Comparison of ENCODE assay signal across 17 mouse cellular contexts in the genomic region with DNA sequence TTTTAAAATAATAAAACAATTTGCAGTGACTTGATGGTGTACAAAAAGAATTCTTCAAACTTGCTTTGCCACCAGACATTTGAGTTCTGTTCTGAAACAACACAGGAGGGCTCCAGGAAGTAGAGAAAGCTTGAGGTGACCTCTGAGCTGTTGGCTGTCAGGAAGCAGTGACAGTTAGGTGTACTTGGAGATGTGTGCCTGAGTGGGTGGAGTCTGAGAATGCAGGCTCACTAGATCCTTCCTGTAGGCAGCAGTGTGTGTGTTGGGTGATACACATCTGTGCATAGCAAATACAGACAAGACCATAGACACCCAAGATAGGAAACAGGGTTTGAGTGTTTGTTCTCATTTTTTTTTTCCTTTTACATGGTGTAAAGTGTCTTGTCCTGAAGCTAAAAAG. TPM values are rescaled to one million over a fixed set of nuclear protein-coding genes. Genes with fewer than 3 reads are reported as not detected.
DNase-seq lines count a peak whose midpoint lies in the region; ATAC-seq lines count a peak whose summit lies in the region.
"Had no signal": no experiment of that assay in that cellular context is flagged by ENCODE, and none has a peak within 500 bp of the region (broad histone marks: within the 10 kb centered on the region; RNA-seq: fewer than 3 reads in every experiment).

No protein-coding gene starts in this region.

- intact Hi-C loops in heart, postnatal 10 days (cut with DNase I): no loop called here

- DNase-seq in heart, adult 11 months: peak; percentile 46
- no peak for DNase-seq in heart, postnatal 10 days
- DNase-seq in ZHBTc4 (ENCODE audit: low read depth, low spot score): peak; percentile 10
- peak; percentile 60 for DNase-seq in thymus, postnatal 25 days
- no peak for DNase-seq in layer of hippocampus, adult 9-11 months
- DNase-seq in urinary bladder, postnatal 36 days (ENCODE audit: low spot score in 2 of 2): no peak
- DNase-seq in layer of hippocampus, adult 18-20 months (ENCODE audit: low spot score in 2 of 2): no peak
- DNase-seq: adrenal gland, postnatal 25 days; cerebellum, adult 8-10 months; embryo, embryonic 11 days; heart, adult 2 months; heart, postnatal 14 days; right cerebral cortex, adult 18-20 months; spleen, adult 18-20 months had no signal

- peak; percentile 57 for ATAC-seq in megakaryocyte progenitor cell, adult 5-6 weeks (replicated peaks; ENCODE audit: poor library complexity)
- ATAC-seq: forebrain, embryonic 13.5 days; hindbrain, embryonic 16.5 days had no signal

RNA-seq across cellular contexts. Expression of gene Fmc1, which starts 20.5 kb away (rescaled TPM):
- 100 to 1,000 TPM; 217 to 225 TPM for total RNA-seq in heart, postnatal 10 days (2021)
- total RNA-seq in megakaryocyte progenitor cell, adult 5-6 weeks (2015): 99.9 and 108 TPM in 2 replicates
- 58.3 and 60.3 TPM in 2 replicates for total RNA-seq in megakaryocyte progenitor cell, adult 5-6 weeks (2017)
- 10 to 100 TPM; 52.9 to 55.7 TPM for total RNA-seq in layer of hippocampus, adult 18-20 months (2021)

RNA-seq across cellular contexts. Expression of gene Luc7l2, which starts 38.3 kb away (rescaled TPM):
- 100 to 1,000 TPM; 125 to 128 TPM for total RNA-seq in heart, postnatal 10 days (2021)
- 183 and 193 TPM in 2 replicates for total RNA-seq in megakaryocyte progenitor cell, adult 5-6 weeks (2015)
- 181 and 264 TPM in 2 replicates for total RNA-seq in megakaryocyte progenitor cell, adult 5-6 weeks (2017)
- 100 to 1,000 TPM; 153 to 160 TPM for total RNA-seq in layer of hippocampus, adult 18-20 months (2021)

Comparison
In these comparisons a context has a peak if more than half of its experiments do, and no peak if none do; other contexts are left out.
1. DNase-seq: peak in heart, adult 11 months (single experiment), ZHBTc4 (single experiment) and thymus, postnatal 25 days (single experiment); none in heart, postnatal 10 days (0 of 2), layer of hippocampus, adult 9-11 months (single experiment), urinary bladder, postnatal 36 days (0 of 2) and layer of hippocampus, adult 18-20 months (0 of 2).